Mouse (Mus musculus) MN1 (cell line): ENCODE measurements around the gene Prkar1a.

ENCODE experiments used
- DNase-seq: peaks from one replicate; pipeline ENCODE4 v3.0.0-alpha.2; 2016; ENCODE audit warnings: low spot score

Prkar1a gene

GRCm38 (mm10) chr11:109705336-109706054, 56.3 kb downstream of the Prkar1a start:
- no peak for DNase-seq

- DNase-seq: no peak
Observed at GRCm38 (mm10) chr11:109706055-109706412, 56.8 kb downstream of the Prkar1a start.

GRCm38 (mm10) chr11:109706586-109706985, 57.4 kb downstream of the Prkar1a start:
- DNase-seq: no peak

GRCm38 (mm10) chr11:109707442-109707841, 58.2 kb downstream of the Prkar1a start:
- DNase-seq: no peak

GRCm38 (mm10) chr11:109708786-109709185, 59.6 kb downstream of the Prkar1a start:
- DNase-seq: no peak

GRCm38 (mm10) chr11:109709501-109709900, 60.3 kb downstream of the Prkar1a start:
- no peak for DNase-seq

- no peak for DNase-seq
Observed at GRCm38 (mm10) chr11:109714341-109715247, 65.4 kb downstream of the Prkar1a start.

GRCm38 (mm10) chr11:109715311-109715781, 66.1 kb downstream of the Prkar1a start:
- DNase-seq: no peak

- DNase-seq: no peak
Observed at GRCm38 (mm10) chr11:109716981-109717380, 67.8 kb downstream of the Prkar1a start.

GRCm38 (mm10) chr11:109717448-109717847, 68.2 kb downstream of the Prkar1a start:
- DNase-seq: no peak

GRCm38 (mm10) chr11:109717966-109718895, 69.0 kb downstream of the Prkar1a start:
- DNase-seq: no peak
